Mouse (Mus musculus): Measurements from ENCODE around the gene Tmem14a. TPM values are rescaled to one million over a fixed set of nuclear protein-coding genes. Genes with fewer than 3 reads are reported as not detected.
"Not testable (repeated sequence)": the region's sequence is repeated elsewhere in the genome, so short reads cannot be mapped to it uniquely, and the experiment has no call there.

Gene Tmem14a
- polyA plus RNA-seq, 1 experiment, result 0.52 TPM

DNA sequence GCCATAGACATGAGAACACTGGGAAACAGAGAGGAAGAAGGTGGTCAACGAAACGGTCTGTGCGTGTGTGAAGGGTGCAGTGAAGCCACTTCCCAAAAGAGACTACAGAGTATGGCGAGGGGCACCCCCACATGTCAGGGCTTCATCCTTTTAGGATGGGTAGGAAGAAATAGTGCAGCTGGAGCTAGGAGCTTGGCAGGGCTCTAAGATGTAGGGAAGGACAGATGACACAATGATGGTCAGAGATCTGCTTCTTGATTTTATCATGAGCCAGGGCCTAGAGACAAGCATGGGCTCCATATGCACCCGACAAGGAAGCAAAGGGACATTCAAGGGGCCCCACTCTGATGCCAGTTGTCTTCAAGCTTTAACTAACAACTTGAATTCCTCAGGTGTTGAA is 44.0 kb downstream of the Tmem14a start:
- Histone ChIP-seq H3ac (ENCODE audit: control insufficient read depth, insufficient read length) (no peak overlapping the region), H3K79me2 (ENCODE audit: control insufficient read depth, insufficient read depth) (no peaks in the 10 kb centered on the region), H3K27me3 (ENCODE audit: control insufficient read depth, insufficient read depth, insufficient read length) (no peaks in the 10 kb centered on the region), H3K36me3 (ENCODE audit: control insufficient read depth, insufficient read depth) (no peaks in the 10 kb centered on the region), H3K4me3 (no peak overlapping the region), H3K4me2 (ENCODE audit: low read depth) (no peak overlapping the region)
- TF ChIP-seq CEBPB (IDR thresholded peaks at IDR 0.05; ENCODE audit: insufficient read depth, poor library complexity, severe bottlenecking) (no peak), TCF12 (IDR thresholded peaks at IDR 0.05; ENCODE audit: insufficient read depth, poor library complexity, severe bottlenecking) (no peak), SRF (IDR thresholded peaks at IDR 0.05; ENCODE audit: control insufficient read depth, insufficient read length, low read depth) (no peak), POLR2A (IDR thresholded peaks at IDR 0.05; ENCODE audit: insufficient read length, low read depth) (no peak), POLR2AphosphoS2 (IDR thresholded peaks at IDR 0.05; ENCODE audit: insufficient read length, low read depth) (no peak), MYOG (IDR thresholded peaks at IDR 0.05; ENCODE audit: control insufficient read depth in 1 of 3, insufficient read depth in 1 of 3, insufficient read length in 2 of 3, low read depth in 2 of 3) (no peak), MYOD1 (IDR thresholded peaks at IDR 0.05; ENCODE audit: control insufficient read depth in 1 of 3, insufficient read length in 2 of 3, low read depth in 2 of 3) (no peak), TCF3 (IDR thresholded peaks at IDR 0.05; ENCODE audit: insufficient read length, low read depth) (no peak), E2F4 (IDR thresholded peaks at IDR 0.05; ENCODE audit: insufficient read depth) (no peak), USF1 (IDR thresholded peaks at IDR 0.05; ENCODE audit: low read depth) (no peak), MAX (IDR thresholded peaks at IDR 0.05; ENCODE audit: low read depth) (no peak), REST (IDR thresholded peaks at IDR 0.05; ENCODE audit: insufficient read depth, insufficient read length) (no peak)

GRCm38 (mm10) chr1:21263986-21264385 is 45.6 kb downstream of the Tmem14a start:
- H3K4me3 ChIP-seq, result no peak overlapping the region
- no peaks in the 10 kb centered on the region for H3K79me2 ChIP-seq (ENCODE audit: control insufficient read depth, insufficient read depth)
- TF ChIP-seq CEBPB (IDR thresholded peaks at IDR 0.05; ENCODE audit: insufficient read depth, poor library complexity, severe bottlenecking) (no peak), TCF3 (IDR thresholded peaks at IDR 0.05; ENCODE audit: insufficient read length, low read depth) (no peak), MYOD1 (IDR thresholded peaks at IDR 0.05; ENCODE audit: control insufficient read depth in 1 of 3, insufficient read length in 2 of 3, low read depth in 2 of 3) (no peak), SRF (IDR thresholded peaks at IDR 0.05; ENCODE audit: control insufficient read depth, insufficient read length, low read depth) (no peak), E2F4 (IDR thresholded peaks at IDR 0.05; ENCODE audit: insufficient read depth) (no peak), USF1 (IDR thresholded peaks at IDR 0.05; ENCODE audit: low read depth) (no peak), POLR2A (IDR thresholded peaks at IDR 0.05; ENCODE audit: insufficient read length, low read depth) (no peak), TCF12 (IDR thresholded peaks at IDR 0.05; ENCODE audit: insufficient read depth, poor library complexity, severe bottlenecking) (no peak), MAX (IDR thresholded peaks at IDR 0.05; ENCODE audit: low read depth) (no peak), MYOG (IDR thresholded peaks at IDR 0.05; ENCODE audit: control insufficient read depth in 1 of 3, insufficient read depth in 1 of 3, insufficient read length in 2 of 3, low read depth in 2 of 3) (no peak), REST (IDR thresholded peaks at IDR 0.05; ENCODE audit: insufficient read depth, insufficient read length) (no peak), POLR2AphosphoS2 (IDR thresholded peaks at IDR 0.05; ENCODE audit: insufficient read length, low read depth) (no peak)
- no peaks in the 10 kb centered on the region for H3K36me3 ChIP-seq (ENCODE audit: control insufficient read depth, insufficient read depth)
- no peak overlapping the region for H3ac ChIP-seq (ENCODE audit: control insufficient read depth, insufficient read length)
- H3K27me3 ChIP-seq (ENCODE audit: control insufficient read depth, insufficient read depth, insufficient read length), result no peaks in the 10 kb centered on the region
- H3K4me2 ChIP-seq (ENCODE audit: low read depth), result no peak overlapping the region

- Histone ChIP-seq H3ac (ENCODE audit: control insufficient read depth, insufficient read length) (no peak overlapping the region), H3K4me2 (ENCODE audit: low read depth) (no peak overlapping the region), H3K36me3 (ENCODE audit: control insufficient read depth, insufficient read depth) (no peaks in the 10 kb centered on the region), H3K27me3 (ENCODE audit: control insufficient read depth, insufficient read depth, insufficient read length) (no peaks in the 10 kb centered on the region), H3K4me3 (no peak overlapping the region), H3K79me2 (ENCODE audit: control insufficient read depth, insufficient read depth) (no peaks in the 10 kb centered on the region)
- TF ChIP-seq MYOD1 (IDR thresholded peaks at IDR 0.05; ENCODE audit: control insufficient read depth in 1 of 3, insufficient read length in 2 of 3, low read depth in 2 of 3), result no peak
- TF ChIP-seq SRF (IDR thresholded peaks at IDR 0.05; ENCODE audit: control insufficient read depth, insufficient read length, low read depth), result no peak
- TF ChIP-seq TCF12 (IDR thresholded peaks at IDR 0.05; ENCODE audit: insufficient read depth, poor library complexity, severe bottlenecking), result no peak
- TF ChIP-seq E2F4 (IDR thresholded peaks at IDR 0.05; ENCODE audit: insufficient read depth), result no peak
- TF ChIP-seq MYOG (IDR thresholded peaks at IDR 0.05; ENCODE audit: control insufficient read depth in 1 of 3, insufficient read depth in 1 of 3, insufficient read length in 2 of 3, low read depth in 2 of 3), result no peak
- TF ChIP-seq MAX (IDR thresholded peaks at IDR 0.05; ENCODE audit: low read depth), result no peak
- TF ChIP-seq CEBPB (IDR thresholded peaks at IDR 0.05; ENCODE audit: insufficient read depth, poor library complexity, severe bottlenecking), result no peak
- TF ChIP-seq REST (IDR thresholded peaks at IDR 0.05; ENCODE audit: insufficient read depth, insufficient read length), result no peak
- no peak for TF ChIP-seq POLR2A (IDR thresholded peaks at IDR 0.05; ENCODE audit: insufficient read length, low read depth)
- no peak for TF ChIP-seq POLR2AphosphoS2 (IDR thresholded peaks at IDR 0.05; ENCODE audit: insufficient read length, low read depth)
- TF ChIP-seq TCF3 (IDR thresholded peaks at IDR 0.05; ENCODE audit: insufficient read length, low read depth), result no peak
- no peak for TF ChIP-seq USF1 (IDR thresholded peaks at IDR 0.05; ENCODE audit: low read depth)
Measured at GRCm38 (mm10) chr1:21264747-21265146, 46.4 kb downstream of the Tmem14a start.

GRCm38 (mm10) chr1:21266766-21267165 is 48.4 kb downstream of the Tmem14a start:
- TF ChIP-seq POLR2AphosphoS2 (IDR thresholded peaks at IDR 0.05; ENCODE audit: insufficient read length, low read depth) (no peak), MAX (IDR thresholded peaks at IDR 0.05; ENCODE audit: low read depth) (no peak), MYOG (IDR thresholded peaks at IDR 0.05; ENCODE audit: control insufficient read depth in 1 of 3, insufficient read depth in 1 of 3, insufficient read length in 2 of 3, low read depth in 2 of 3) (no peak), REST (IDR thresholded peaks at IDR 0.05; ENCODE audit: insufficient read depth, insufficient read length) (no peak), SRF (IDR thresholded peaks at IDR 0.05; ENCODE audit: control insufficient read depth, insufficient read length, low read depth) (no peak), TCF3 (IDR thresholded peaks at IDR 0.05; ENCODE audit: insufficient read length, low read depth) (no peak), USF1 (IDR thresholded peaks at IDR 0.05; ENCODE audit: low read depth) (no peak), MYOD1 (IDR thresholded peaks at IDR 0.05; ENCODE audit: control insufficient read depth in 1 of 3, insufficient read length in 2 of 3, low read depth in 2 of 3) (no peak), TCF12 (IDR thresholded peaks at IDR 0.05; ENCODE audit: insufficient read depth, poor library complexity, severe bottlenecking) (no peak), E2F4 (IDR thresholded peaks at IDR 0.05; ENCODE audit: insufficient read depth) (no peak), POLR2A (IDR thresholded peaks at IDR 0.05; ENCODE audit: insufficient read length, low read depth) (no peak), CEBPB (IDR thresholded peaks at IDR 0.05; ENCODE audit: insufficient read depth, poor library complexity, severe bottlenecking) (no peak)
- Histone ChIP-seq H3ac (ENCODE audit: control insufficient read depth, insufficient read length) (no peak overlapping the region), H3K36me3 (ENCODE audit: control insufficient read depth, insufficient read depth) (no peaks in the 10 kb centered on the region), H3K4me3 (no peak overlapping the region), H3K4me2 (ENCODE audit: low read depth) (no peak overlapping the region), H3K79me2 (ENCODE audit: control insufficient read depth, insufficient read depth) (no peaks in the 10 kb centered on the region), H3K27me3 (ENCODE audit: control insufficient read depth, insufficient read depth, insufficient read length) (no peaks in the 10 kb centered on the region)

- H3K4me3 ChIP-seq; H3K36me3 ChIP-seq (ENCODE audit: control insufficient read depth, insufficient read depth); H3K27me3 ChIP-seq (ENCODE audit: control insufficient read depth, insufficient read depth, insufficient read length); H3K4me2 ChIP-seq (ENCODE audit: low read depth); H3K79me2 ChIP-seq (ENCODE audit: control insufficient read depth, insufficient read depth); H3ac ChIP-seq (ENCODE audit: control insufficient read depth, insufficient read length): not testable (repeated sequence)
Measured at GRCm38 (mm10) chr1:21267466-21267865, 49.1 kb downstream of the Tmem14a start.
